Mouse (Mus musculus): ENCODE data around the gene Orc6.

The Orc6 gene

DNA sequence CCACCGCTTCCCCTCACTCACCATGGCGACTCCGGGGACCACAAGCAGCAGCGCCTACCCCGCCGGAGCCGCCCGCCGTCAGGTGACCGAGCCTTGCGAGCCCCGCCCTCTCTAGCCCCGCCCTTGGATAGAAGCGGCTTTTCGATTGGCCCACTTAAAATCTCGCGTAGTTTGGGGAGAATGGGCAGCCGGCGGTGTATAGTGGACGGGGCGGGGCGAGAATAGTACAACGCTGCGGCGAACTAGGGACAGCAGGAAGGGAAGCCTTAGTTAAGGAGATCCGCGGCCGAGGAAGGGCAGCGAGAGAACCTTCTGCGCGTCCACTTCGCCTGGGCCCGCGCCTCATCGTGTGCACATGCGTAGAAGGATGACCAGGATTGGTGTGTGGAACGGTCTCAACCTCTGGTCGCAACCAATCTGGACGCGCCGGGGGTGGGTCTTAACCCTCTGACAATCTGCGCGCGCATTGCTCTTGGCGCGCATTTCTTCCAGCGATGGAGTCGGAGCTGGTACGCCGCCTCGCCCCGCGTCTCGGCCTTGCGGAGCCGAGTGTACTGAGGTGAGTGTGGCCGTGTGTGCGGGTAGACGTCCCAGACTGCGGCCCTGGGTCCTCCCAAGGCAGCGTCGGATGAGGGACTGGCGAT, at the start of gene Orc6, which contains the start of gene Vps35:
Gene Orc6, plus strand, starts transcription at position 199 of the 644 bp plus-strand sequence.
Gene Vps35, minus strand, starts transcription at position 369 of the 644 bp plus-strand sequence.
- DNase-seq (ENCODE audit: extremely low read depth, insufficient read length, low spot score), result peak; percentile 93

DNA sequence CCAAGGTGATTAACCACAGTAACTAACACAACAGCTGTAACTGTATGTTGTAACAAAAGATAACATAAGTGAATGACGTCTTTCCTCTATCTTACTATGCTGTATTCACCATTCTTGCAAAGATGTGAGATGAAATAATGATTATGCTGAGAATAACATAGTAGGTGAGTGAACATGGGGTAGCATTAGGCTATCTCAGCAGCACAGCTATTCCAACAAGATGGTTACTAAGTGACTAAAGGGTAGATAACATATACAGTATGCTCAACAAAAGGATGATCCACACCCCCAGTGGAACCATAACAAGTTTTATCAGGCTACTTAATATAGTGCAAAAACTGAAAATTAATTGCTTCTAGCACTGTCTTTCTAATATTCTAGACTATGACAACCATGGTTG, 12.6 kb upstream of the Orc6 start:
- no peak for DNase-seq (ENCODE audit: extremely low read depth, insufficient read length, low spot score)

DNA sequence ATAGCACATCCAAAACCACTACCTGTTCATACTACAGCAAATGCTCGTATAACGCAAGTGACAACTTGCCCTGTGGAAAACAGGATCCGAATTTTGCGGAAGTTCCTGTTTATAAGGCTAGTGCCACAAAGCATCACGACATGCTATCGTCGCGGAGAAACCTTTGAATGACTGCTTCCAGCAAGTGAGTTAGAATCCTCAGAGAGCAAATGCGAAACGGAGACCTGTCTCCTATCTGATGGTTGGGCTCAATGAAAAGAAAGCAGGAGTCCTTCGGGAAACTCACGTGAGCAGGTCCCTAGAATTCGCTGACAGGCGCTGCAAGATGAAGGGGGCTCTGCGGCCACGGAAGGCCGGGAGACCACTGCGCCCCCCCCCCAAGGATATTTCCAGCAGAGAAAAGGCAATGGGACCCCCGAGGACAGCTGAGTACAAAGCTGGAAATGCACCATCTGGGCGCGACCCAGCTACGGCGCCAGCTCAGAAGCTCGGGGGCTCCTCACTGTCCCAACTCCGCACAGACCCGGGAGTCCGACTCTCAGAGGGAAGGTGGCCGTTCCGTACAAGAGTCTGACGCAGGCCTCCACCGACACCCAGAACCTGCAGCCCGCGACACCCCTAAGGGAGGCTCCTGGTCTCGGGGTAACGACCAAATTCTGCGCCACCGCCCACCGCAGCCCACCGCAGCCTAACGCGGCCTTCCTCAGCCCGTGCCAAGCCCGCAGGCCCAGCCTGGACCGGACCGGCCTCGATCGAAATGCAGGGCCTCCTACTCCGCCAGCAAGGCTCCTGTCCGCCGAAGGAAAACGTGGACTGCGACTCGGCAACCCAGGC, 615 bp upstream of the Orc6 start:
- no peak for DNase-seq (ENCODE audit: extremely low read depth, insufficient read length, low spot score)

DNA sequence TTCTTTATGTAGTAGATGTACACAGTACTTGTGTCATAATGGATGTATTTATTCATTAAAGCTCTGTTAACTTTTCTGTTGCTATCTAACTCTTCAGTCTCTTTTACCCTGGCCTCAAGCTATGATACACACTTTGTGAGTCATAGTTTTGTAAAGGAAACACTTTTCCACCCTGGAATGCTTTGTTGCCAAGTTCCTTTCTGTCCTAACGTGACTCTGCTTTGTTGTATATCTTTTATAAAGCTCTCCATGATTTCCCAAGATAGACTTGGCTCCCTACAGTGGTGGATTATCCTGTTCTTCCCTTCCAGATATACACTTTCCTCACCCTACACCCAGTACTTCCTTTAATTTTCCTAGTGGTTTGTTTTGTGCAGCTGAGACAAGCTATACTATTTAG, 2.5 kb downstream of the Orc6 start:
- no peak for DNase-seq (ENCODE audit: extremely low read depth, insufficient read length, low spot score)

DNA sequence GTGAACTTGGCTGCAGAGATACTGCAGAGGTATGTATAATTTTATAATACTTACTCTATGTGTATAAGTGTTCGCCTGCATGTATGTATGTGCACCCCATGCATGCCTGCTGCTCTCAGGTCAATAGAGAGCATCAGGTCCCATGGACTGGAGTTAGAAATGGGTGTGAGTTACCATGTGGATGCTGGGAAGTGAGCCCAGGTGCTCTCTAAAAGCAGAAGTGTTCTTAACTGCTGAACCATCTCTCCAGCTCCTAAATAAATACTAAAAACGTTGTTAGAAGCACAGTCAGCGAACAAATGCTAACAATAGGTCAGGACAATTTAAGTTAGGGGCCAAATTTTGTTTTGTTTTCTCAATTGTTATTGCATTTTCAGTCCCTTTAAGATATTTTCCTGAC, 3.5 kb downstream of the Orc6 start:
- no peak for DNase-seq (ENCODE audit: extremely low read depth, insufficient read length, low spot score)

DNA sequence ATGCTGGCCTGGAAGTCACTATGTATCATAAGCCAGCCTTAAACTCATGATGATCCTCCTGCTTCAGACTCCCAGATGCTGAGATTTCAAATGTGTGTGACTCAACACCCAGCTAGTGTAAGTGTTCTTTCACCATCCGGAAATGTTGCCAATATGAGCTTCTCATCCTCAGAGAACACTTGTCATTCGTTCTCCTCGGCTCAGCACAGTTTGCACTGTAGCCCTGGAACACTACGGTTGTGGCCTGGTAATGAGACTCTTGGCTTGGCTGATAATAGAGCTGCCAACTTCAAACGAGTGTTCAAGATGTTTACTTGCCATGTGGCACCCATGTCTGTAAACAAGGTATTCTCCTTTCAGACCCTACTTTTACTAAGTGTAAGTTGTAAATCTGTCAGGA, 4.1 kb downstream of the Orc6 start:
- DNase-seq (ENCODE audit: extremely low read depth, insufficient read length, low spot score), result no peak

DNA sequence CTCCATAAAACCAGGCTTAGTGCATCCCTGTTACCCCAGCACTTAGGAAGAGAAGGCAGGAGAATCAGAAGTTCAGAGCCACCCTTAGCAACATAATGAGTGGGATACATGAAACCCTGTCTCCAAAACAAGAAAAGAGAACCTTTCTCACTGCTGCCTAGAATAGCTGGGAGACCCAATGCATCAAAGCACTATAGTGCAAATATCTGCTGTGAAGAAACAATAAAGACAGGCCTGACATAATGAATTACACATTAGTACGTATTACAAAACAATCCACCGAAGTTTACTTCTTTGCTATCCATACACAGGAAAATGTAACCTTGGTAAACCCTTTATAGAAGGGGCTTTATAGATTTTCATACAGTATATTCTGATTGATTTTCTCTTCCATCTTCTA, 9.1 kb downstream of the Orc6 start:
- no peak for DNase-seq (ENCODE audit: extremely low read depth, insufficient read length, low spot score)

DNA sequence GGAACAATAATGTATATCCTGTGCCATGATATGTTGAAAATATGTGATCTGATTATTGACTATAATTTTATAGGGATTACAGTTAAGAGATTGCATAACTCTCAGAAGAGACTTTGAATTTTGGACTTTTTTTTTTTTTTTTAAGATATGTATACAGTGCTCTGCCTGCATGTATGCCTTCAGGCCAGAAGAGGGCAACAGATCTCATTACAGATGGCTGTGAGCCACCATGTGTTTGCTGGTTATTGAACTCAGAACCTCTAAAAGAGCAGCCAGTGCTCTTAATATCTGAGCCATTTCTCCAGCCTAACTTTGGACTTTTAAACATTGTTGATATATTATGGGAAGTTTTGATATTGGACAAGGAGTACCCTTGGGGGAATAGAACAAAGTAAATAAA, 12.3 kb downstream of the Orc6 start:
- DNase-seq (ENCODE audit: extremely low read depth, insufficient read length, low spot score), result no peak

DNA sequence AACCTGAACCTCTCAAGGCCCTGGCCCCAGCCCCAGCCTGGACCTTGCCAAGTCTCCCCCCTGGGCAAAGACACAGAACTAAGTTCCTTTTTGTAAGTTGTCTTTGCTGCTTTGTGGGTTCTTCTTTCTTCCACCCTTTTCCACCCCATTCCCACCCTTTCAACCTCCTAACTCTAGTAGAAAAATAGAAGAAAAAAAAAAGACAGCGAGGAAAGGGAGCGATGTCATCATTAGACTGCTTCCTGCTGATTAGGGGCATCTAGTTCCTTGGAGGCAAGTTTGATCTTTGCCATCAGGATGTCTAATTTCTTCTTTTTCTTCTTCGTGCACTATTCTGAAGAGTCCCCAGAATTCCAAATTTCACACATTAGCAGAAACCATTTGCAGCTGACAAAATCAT, 13.6 kb downstream of the Orc6 start:
- DNase-seq (ENCODE audit: extremely low read depth, insufficient read length, low spot score), result no peak

DNA sequence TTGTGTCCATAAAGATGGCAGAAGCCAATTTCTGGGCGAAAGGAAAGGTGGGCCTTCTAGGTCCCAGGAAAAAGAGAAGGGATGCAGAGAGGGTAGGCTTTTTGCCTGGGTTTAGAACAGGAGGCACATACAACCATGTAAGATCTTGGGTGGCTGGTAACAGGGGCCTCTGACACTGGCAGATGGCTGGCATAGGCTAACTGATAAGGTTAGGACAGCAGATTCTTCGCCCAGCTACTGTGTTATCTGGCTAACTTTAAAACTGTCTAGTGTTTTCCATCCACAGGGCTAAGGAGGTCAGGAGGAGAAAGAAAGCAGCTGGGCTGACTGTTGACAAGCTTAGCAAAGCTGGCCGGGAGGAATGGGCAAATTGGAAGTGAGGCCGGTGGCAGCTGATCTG, 19.1 kb downstream of the Orc6 start:
- DNase-seq (ENCODE audit: extremely low read depth, insufficient read length, low spot score), result no peak

DNA sequence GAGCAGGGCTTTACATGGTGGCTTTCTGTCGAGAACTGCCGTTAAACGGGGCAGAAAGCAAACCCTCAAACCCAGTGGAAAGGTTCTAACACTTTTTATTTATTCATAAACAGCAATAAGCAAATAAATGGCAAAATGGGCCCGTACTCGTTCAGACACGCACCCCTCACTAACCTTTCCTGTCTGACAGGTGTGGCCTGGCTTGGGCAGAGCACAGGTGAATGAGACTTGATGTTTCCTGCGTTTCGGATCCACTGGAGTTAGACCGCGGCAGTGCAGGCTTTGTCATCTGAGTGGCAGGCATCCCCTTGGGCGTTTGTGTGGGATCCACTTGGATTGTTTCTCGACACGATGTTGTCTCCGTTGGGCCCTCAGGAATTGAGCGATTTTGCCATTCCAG, 22.5 kb downstream of the Orc6 start:
- DNase-seq (ENCODE audit: extremely low read depth, insufficient read length, low spot score), result no peak

DNA sequence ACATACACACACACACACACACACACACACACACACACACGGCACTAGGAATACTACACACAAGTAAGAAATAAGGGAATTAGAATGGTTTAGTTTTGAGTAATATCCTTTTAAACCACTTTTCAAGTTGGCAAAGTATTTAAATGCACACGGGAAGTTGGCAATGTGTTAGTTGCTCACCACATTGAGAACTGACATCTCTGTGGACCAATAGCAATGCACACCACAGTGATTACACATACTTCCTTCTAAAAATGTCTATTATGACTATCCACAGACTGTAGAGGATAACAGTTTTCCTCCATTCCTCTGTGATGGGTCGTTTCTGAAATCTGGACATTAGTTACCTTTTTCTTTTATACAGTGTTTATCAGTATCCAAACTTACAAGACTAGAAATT, 23.7 kb downstream of the Orc6 start:
- no peak for DNase-seq (ENCODE audit: extremely low read depth, insufficient read length, low spot score)

DNA sequence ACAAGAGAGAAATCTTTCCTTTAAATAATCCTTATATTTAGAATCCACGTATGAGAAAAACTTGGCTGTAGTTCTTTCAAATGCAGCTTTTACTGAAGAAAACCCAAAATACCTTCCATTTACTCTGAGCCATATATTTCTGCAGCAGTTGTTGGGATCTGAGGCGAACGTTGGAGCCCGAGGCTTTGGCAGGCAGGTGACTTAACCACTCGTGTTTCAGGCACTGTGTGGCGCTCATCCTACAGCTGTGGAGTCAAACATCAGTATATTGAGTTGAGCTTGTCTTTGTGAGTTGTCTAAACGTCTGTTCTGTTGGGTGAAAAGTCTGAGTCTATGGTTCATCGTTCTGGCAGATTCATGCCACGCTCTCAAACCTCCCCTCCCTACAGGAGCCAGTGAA, 27.6 kb downstream of the Orc6 start:
- no peak for DNase-seq (ENCODE audit: extremely low read depth, insufficient read length, low spot score)

DNA sequence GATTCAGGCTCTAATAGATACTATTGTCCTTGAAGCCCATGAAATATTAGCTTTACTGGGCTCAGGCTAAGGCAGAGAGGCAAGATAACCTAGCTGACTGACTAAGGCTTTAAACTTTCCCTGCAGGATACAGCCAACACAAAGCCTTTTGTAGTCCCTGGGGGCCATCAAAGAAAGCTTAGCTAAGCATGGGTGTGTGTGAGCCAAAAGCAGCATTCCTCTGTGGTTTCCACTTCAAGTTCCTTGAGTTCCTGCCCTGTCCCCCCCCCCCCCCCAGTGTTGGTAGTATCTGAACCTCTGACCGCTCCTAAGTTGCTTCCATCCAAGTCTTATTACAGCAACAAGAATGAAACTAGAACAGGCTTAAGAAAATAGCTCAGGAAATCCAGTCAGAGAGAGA, 30.1 kb downstream of the Orc6 start:
- DNase-seq (ENCODE audit: extremely low read depth, insufficient read length, low spot score), result peak; percentile 57

DNA sequence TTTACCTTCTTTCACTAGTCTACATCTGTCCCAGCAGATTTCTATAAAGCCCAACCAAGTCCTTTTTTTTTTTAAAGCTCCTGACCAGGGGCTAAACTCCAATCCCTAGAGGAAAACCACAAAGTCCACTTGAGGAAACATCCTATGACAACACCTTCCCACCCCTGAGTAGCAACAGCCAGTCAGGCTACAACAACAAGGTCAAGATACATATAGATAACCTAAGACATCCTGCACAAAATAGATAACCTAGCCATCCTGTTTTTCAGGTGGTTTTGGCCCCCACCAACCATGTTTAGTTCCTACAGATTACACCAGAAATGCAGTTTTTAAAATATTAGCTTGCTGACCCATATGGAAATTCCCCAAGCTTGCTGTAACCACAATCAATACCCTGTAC, 35.7 kb downstream of the Orc6 start:
- DNase-seq (ENCODE audit: extremely low read depth, insufficient read length, low spot score), result no peak

DNA sequence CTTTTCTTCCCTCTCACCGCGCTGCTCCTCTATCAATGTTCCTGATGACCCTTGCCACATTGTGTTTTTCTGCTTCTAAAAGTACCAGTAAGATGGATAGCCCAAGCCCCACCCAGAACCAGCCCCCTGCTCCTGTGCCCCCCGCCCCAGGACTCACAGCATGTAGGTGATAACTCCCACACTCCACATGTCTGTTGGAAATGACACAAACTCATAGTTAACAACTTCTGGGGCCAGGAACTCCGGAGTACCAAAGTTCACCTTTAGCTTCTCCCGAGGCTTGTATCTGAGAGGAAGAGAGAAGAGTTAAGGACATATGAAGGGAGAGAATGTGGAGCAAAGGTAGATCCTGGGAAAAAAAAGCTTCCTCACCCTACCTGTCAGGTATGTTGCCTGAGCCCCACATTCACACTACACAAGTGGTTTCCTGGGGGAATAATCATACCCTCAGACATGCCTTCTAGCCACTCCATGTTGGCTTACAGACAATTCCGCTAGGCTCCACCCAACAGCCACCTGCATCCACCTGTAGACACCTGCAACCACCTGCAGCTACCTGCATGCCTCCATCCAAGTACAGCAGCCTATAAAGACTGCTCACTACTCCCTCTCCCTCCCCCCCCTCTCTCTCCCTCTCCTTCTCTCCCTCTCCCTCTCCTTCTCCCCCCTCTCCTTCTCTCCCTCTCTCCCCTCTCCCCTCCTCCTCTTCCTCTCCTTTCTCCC, 36.9 kb downstream of the Orc6 start:
- no peak for DNase-seq (ENCODE audit: extremely low read depth, insufficient read length, low spot score)

DNA sequence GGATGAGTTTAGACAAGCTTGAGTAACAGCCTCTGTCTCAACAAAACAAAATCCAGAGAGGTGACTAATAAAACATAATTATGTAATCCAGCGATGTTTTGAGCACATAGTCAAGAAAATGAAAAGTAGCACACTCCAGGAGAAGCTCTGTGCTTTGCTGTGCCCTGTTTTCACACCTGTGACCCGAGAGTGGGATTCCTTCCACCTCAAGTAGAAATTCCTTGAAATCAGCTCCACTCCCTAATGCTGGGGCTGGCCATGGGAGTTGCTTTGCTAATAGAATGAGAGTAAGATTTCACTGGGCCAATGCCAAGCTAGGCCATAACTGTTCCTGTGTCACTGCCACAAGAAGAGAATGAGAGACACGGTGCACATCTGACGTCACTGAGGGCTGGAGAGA, 38.2 kb downstream of the Orc6 start:
- no peak for DNase-seq (ENCODE audit: extremely low read depth, insufficient read length, low spot score)

DNA sequence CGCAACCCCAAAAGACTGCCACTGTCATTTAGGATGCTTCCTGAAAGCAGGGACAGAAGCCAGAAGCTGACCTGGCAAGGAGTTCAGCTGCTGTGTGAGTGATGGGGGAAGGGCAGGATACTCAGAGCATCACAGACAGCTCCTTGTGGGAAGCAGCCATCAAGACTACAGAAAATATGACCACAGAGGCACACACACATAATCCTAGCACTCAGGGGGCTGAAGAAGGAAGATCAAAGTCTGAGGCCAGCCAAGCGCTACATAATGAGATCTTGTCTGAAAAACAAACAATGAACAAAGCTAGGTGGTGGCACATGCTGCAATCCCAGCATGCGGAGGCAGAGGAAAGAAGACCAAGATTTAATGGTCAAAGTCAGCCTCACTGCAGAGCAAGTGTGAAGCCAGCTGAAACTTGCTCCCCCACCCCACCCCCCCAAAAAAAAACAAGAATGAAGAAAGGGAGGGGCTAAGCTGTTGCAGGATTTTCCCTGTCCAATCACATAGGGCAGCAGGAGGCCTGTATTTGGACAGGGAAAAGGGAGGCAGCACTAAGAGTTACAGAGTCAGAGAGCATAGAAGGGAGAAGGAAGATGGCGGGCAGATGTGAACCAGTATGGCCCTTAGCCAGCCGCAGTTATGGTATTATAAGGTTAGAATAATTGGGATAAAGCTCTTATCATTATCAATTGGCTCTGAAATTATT, 40.6 kb downstream of the Orc6 start:
- DNase-seq (ENCODE audit: extremely low read depth, insufficient read length, low spot score), result no peak

DNA sequence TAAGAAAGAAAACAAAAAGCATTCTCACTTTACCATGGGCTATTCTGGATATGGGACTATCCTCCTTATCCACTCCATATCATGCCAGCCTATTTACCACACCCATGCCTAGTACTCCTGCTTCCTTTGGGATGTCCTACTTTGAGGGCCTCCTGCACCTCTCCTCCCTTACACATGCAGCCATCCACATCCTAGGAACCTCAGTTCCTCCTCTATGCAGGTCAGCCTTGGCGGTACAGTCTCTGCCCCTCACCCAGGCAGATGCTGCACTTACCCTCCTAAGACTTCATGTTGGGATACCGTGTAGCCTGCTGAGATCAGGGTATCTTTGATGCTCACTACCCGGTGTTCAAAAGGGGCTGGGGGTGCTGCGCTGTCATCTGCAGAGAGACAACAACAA, 53.9 kb downstream of the Orc6 start:
- DNase-seq (ENCODE audit: extremely low read depth, insufficient read length, low spot score), result no peak

All from 3134 (cell line).